Mouse (Mus musculus) neural tube, embryonic 11.5 days (tissue): ENCODE data around the gene Pgbd1. TPM values are rescaled to one million over a fixed set of nuclear protein-coding genes. Genes with fewer than 3 reads are reported as not detected.

Experiments
- ATAC-seq: fragments of 200-750 bp; cut with Nextera tagmentation; 2 replicates; pipeline ENCODE4 v1.8.0; 2017; ENCODE audit warnings: moderate number of reproducible peaks, mild to moderate bottlenecking, moderate TSS enrichment, moderate library complexity; ENCODE audit not compliant: insufficient read depth, low FRiP score, low TSS enrichment
- DNase-seq: peaks from one replicate; pipeline ENCODE4 v3.0.0-alpha.2; 2015; ENCODE audit warnings: low spot score
- H3K27ac ChIP-seq: fragments of 300-500 bp; sonication (generic); 2 replicates; pipeline ENCODE4 v1.5.1; 2014; ENCODE audit warnings: low read depth, mild to moderate bottlenecking, low read length
- H3K27me3 ChIP-seq: fragments of 300-500 bp; sonication (generic); 2 replicates; pipeline ENCODE4 v1.6.1; 2014; ENCODE audit warnings: mild to moderate bottlenecking, low read length, mixed read lengths; ENCODE audit not compliant: control insufficient read depth, insufficient read depth
- H3K36me3 ChIP-seq: fragments of 300-500 bp; sonication (generic); 2 replicates; pipeline ENCODE4 v1.6.1; 2014; ENCODE audit warnings: mild to moderate bottlenecking, low read length, moderate library complexity, mixed read lengths; ENCODE audit not compliant: control insufficient read depth, insufficient read depth
- H3K4me1 ChIP-seq: fragments of 300-500 bp; sonication (generic); 2 replicates; pipeline ENCODE4 v1.6.1; 2014; ENCODE audit warnings: low read length, mixed read lengths; ENCODE audit not compliant: control insufficient read depth, insufficient read depth
- H3K4me2 ChIP-seq: fragments of 300-500 bp; sonication (generic); 2 replicates; pipeline ENCODE4 v1.6.1; 2014; ENCODE audit warnings: low read depth, mild to moderate bottlenecking, moderate library complexity
- H3K4me3 ChIP-seq: fragments of 300-500 bp; sonication (generic); 2 replicates; pipeline ENCODE4 v1.5.1; 2014; ENCODE audit warnings: low read depth, low read length
- H3K9ac ChIP-seq: fragments of 300-500 bp; sonication (generic); 2 replicates; pipeline ENCODE4 v1.6.1; 2014; ENCODE audit warnings: mild to moderate bottlenecking, low read length
- H3K9me3 ChIP-seq: fragments of 300-500 bp; sonication (generic); 2 replicates; pipeline ENCODE4 v1.6.1; 2016; ENCODE audit warnings: low read length; ENCODE audit not compliant: control insufficient read depth
- WGBS: fragments of 180-500 bp; shearing (Covaris S2); extraction: QIAGEN DNeasy Blood & Tissue Kit; methylation state at CpG from one replicate; pipeline ENCODE4 v1.1.7; 2014; 5-methylcytosine and 5-hydroxymethylcytosine counted together
- polyA plus RNA-seq: library from polyadenylated mRNA; unstranded; fragments of >200 nt; fragmentation: Nextera tagmentation; extraction: Ambion mirVana; gene quantifications from 2 replicates; pipeline ENCODE4 v1.2.1, GENCODE M21; 2014

Gene Pgbd1
- polyA plus RNA-seq, 1 experiment from 2014 or later, result 4.9 TPM

DNA sequence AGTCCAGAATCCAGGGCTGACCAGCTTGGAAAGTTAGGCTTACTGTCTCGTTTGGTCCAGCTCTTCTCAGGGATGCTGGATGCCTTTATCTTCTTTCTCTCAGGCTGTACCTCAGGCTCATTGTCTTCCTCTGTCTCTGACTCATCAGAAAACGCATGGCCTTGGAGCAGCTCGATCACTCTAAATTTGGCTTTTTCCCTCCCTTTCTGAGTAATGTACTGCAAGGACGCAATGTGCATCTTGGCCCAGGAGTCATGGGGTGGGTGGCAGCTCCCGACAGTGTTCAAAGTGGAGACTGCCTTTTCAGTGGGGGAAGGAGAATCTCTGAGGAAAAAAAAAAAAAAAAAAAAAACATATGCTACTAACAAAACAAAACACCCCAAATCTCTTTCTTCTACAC, 17.6 kb downstream of the Pgbd1 start:
- no peak overlapping the region for H3K27ac ChIP-seq
- no peak for ATAC-seq
- no peak overlapping the region for H3K4me3 ChIP-seq
- no peaks in the 10 kb centered on the region for H3K36me3 ChIP-seq
- no peak overlapping the region for H3K4me2 ChIP-seq
- H3K9ac ChIP-seq, result no peak overlapping the region
- 71% methylated on average over 5 of the region's 5 CpGs for WGBS
- no peak for DNase-seq
- no peaks in the 10 kb centered on the region for H3K27me3 ChIP-seq
- H3K4me1 ChIP-seq, result no peaks in the 10 kb centered on the region
- no peaks in the 10 kb centered on the region for H3K9me3 ChIP-seq

- H3K9ac ChIP-seq, result no peak overlapping the region
- ATAC-seq (no peak), DNase-seq (no peak)
- WGBS, result 63% methylated on average over 6 of the region's 6 CpGs
- no peak overlapping the region for H3K4me3 ChIP-seq
- no peaks in the 10 kb centered on the region for H3K36me3 ChIP-seq
- H3K4me2 ChIP-seq, result no peak overlapping the region
- no peaks in the 10 kb centered on the region for H3K27me3 ChIP-seq
- no peaks in the 10 kb centered on the region for H3K9me3 ChIP-seq
- H3K4me1 ChIP-seq, result no peaks in the 10 kb centered on the region
- H3K27ac ChIP-seq, result no peak overlapping the region
Observed at GRCm38 (mm10) chr13:21418865-21419264, 22.0 kb downstream of the Pgbd1 start.

GRCm38 (mm10) chr13:21417298-21418010, 23.4 kb downstream of the Pgbd1 start:
- Histone ChIP-seq H3K27me3 (no peaks in the 10 kb centered on the region), H3K36me3 (no peaks in the 10 kb centered on the region), H3K9ac (no peak overlapping the region), H3K4me2 (no peak overlapping the region), H3K4me3 (no peak overlapping the region), H3K9me3 (no peaks in the 10 kb centered on the region), H3K27ac (no peak overlapping the region), H3K4me1 (no peaks in the 10 kb centered on the region)
- no peak for ATAC-seq
- no peak for DNase-seq
- 76% methylated on average over 6 of the region's 6 CpGs for WGBS

- Histone ChIP-seq H3K4me3 (no peak overlapping the region), H3K9ac (no peak overlapping the region), H3K9me3 (no peaks in the 10 kb centered on the region), H3K27me3 (no peaks in the 10 kb centered on the region), H3K36me3 (no peaks in the 10 kb centered on the region), H3K27ac (no peak overlapping the region), H3K4me2 (no peak overlapping the region), H3K4me1 (no peaks in the 10 kb centered on the region)
- WGBS, result 90% methylated on average over 2 of the region's 2 CpGs
- DNase-seq (no peak), ATAC-seq (no peak)
Observed at GRCm38 (mm10) chr13:21415750-21416149, 25.1 kb downstream of the Pgbd1 start.

GRCm38 (mm10) chr13:21415266-21415665, 25.6 kb downstream of the Pgbd1 start:
- 89% methylated on average over 4 of the region's 4 CpGs for WGBS
- ATAC-seq, result no peak
- no peak overlapping the region for H3K4me3 ChIP-seq

DNA sequence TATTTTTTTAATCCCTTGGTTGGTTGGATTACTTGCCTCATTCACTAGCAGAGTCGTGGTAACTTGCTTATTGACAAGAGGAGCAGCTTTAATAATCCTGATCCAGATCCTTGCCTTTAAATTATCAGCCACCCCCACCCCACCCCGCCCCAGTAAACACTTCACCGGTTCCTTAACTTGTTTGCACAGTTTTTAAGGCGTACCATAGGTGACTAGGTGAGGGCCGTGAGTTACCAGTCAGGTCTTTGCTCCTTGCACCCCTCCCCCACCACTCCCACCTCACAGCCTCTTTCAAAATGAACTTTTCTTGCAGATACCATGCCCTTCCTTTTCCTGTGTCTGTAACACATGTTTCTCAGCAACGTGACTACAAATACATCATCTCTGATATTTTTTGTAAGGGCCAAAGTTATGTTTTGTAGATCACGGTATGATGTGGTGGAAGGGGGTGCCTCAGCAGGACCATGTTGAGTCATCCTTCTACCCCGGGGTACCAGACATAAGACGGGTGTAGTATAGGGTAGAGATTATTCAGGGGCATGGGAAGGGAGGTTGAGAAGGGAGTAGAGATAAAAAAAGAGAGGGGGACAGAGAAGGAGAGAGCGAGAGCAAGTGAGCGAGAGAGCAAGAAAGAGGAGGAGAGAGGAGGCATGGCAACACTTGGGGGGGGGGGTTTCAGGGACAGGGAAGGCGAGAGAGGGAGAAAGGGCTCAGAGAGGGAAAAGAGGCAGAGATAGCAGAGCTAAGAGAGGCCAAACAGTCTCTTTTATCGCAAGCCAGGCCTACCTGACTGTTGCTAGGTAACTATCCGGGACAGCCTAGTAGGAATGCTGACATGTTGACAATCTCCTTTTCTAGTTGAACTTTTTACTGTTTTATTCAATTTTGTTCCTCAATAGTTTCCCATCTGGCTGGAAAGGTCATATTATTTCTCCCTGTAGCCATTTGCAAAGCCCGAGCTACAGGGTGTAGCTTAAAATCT, 26.3 kb downstream of the Pgbd1 start:
- no peak for ATAC-seq
- Histone ChIP-seq H3K4me2 (no peak overlapping the region), H3K36me3 (no peaks in the 10 kb centered on the region), H3K4me1 (no peaks in the 10 kb centered on the region), H3K9ac (no peak overlapping the region), H3K4me3 (no peak overlapping the region), H3K27ac (no peak overlapping the region), H3K9me3 (no peaks in the 10 kb centered on the region), H3K27me3 (no peaks in the 10 kb centered on the region)
- 75% methylated on average over 14 of the region's 15 CpGs for WGBS
- no peak for DNase-seq

More at GRCm38 (mm10) chr13:21415266-21415665, 25.6 kb downstream of the Pgbd1 start:
- H3K4me2 ChIP-seq, result no peak overlapping the region
- H3K9ac ChIP-seq, result no peak overlapping the region
- no peak overlapping the region for H3K27ac ChIP-seq
- no peak for DNase-seq
- H3K4me1 ChIP-seq, result no peaks in the 10 kb centered on the region
- H3K9me3 ChIP-seq, result no peaks in the 10 kb centered on the region
- H3K27me3 ChIP-seq, result no peaks in the 10 kb centered on the region
- no peaks in the 10 kb centered on the region for H3K36me3 ChIP-seq

GRCm38 (mm10) chr13:21408805-21409459, 31.9 kb downstream of the Pgbd1 start:
- Histone ChIP-seq H3K9me3 (no peaks in the 10 kb centered on the region), H3K36me3 (no peaks in the 10 kb centered on the region), H3K27me3 (no peaks in the 10 kb centered on the region), H3K4me1 (no peaks in the 10 kb centered on the region), H3K27ac (no peak overlapping the region), H3K4me2 (peak overlapping the region; percentile 62), H3K9ac (peak overlapping the region; percentile 51), H3K4me3 (peak overlapping the region; percentile 37)
- WGBS, result 55% methylated on average over 11 of the region's 11 CpGs
- no peak; the same call in none of the 2 replicates for ATAC-seq
- no peak for DNase-seq

DNA sequence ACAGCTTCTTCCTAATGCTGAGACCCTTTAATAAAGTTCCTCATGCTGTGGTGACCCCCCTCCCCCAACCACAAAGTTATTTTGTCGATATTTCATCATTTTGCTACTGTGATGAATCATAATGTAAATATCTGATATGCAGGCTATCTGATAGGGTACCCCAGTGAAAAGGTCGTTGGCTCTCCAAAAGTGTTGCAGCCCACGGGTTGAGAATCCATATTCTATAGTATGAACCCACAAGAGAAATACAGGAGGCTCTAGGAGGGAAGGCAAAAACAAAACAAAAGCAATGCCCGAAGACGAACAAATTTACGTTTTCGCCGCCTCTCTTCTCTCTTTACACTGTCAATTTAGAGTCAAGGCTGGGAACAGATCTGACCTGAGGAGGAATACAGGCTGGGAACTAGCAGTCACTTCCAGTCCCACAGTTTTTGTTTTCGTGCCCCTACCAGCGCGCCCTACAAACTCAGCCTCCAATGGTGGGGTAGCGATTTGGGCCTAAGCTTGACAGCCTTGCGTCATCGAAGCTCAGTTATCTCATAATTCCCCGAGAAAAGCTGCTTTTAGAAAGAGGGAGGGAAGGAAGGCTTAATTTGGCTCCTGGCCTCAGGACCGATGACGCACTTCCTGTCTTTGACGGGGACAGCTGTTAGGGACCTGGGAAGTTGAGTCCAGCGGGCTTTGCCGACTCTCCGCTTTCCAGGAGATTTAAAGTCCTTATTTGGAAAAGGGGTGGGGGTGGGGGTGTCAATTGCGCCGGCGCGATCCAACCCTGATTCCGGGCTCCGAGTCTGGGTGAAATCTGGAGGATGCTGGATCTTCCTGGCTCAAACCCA, 32.7 kb downstream of the Pgbd1 start:
- peak overlapping the region; percentile 37 for H3K4me3 ChIP-seq
- 5% methylated on average over 27 of the region's 27 CpGs for WGBS
- no peaks in the 10 kb centered on the region for H3K36me3 ChIP-seq
- H3K9ac ChIP-seq, result peak overlapping the region; percentile 51
- ATAC-seq, result peak; percentile 84
- H3K27ac ChIP-seq, result no peak overlapping the region
- H3K27me3 ChIP-seq, result no peaks in the 10 kb centered on the region
- no peaks in the 10 kb centered on the region for H3K9me3 ChIP-seq
- peak; percentile 78 for DNase-seq
- H3K4me1 ChIP-seq, result no peaks in the 10 kb centered on the region
- peak overlapping the region; percentile 62 for H3K4me2 ChIP-seq
